Mouse (Mus musculus) forebrain, embryonic 14.5 days (tissue): ENCODE measurements around the gene Cytip. TPM values are rescaled to one million over a fixed set of nuclear protein-coding genes. Genes with fewer than 3 reads are reported as not detected.

Experiments used
- ATAC-seq: fragments of 200-750 bp; cut with Nextera tagmentation; 2 replicates; pipeline ENCODE4 v1.8.0; 2017; ENCODE audit warnings: mild to moderate bottlenecking, moderate library complexity
- DNase-seq: peaks from one replicate; pipeline ENCODE4 v3.0.0-alpha.2; 2015; ENCODE audit warnings: low spot score
- H3K27ac ChIP-seq: fragments of 300-500 bp; sonication (generic); 2 replicates; pipeline ENCODE4 v1.5.1; 2014; ENCODE audit warnings: low read depth, mild to moderate bottlenecking, control low read depth, low read length, moderate library complexity
- H3K27me3 ChIP-seq: fragments of 300-500 bp; sonication (generic); replicated peaks from 2 replicates; pipeline ENCODE4 v1.6.1; 2014; ENCODE audit warnings: low read length, control low read depth, mixed read lengths; ENCODE audit not compliant: control insufficient read depth, insufficient read depth
- H3K36me3 ChIP-seq: fragments of 300-500 bp; sonication (generic); 2 replicates; pipeline ENCODE4 v1.6.1; 2014; ENCODE audit warnings: low read length, control low read depth; ENCODE audit not compliant: control insufficient read depth, insufficient read depth
- H3K4me1 ChIP-seq: fragments of 300-500 bp; sonication (generic); 2 replicates; pipeline ENCODE4 v1.6.1; 2014; ENCODE audit warnings: antibody characterized with exemption, low read length, control low read depth; ENCODE audit not compliant: control insufficient read depth, insufficient read depth
- H3K4me2 ChIP-seq: fragments of 300-500 bp; sonication (generic); 2 replicates; pipeline ENCODE4 v1.6.1; 2014; ENCODE audit warnings: mild to moderate bottlenecking, control low read depth, low read length
- H3K4me3 ChIP-seq: fragments of 300-500 bp; sonication (generic); 2 replicates; pipeline ENCODE4 v1.5.1; 2014; ENCODE audit warnings: low read depth, low read length, control low read depth
- H3K9ac ChIP-seq: fragments of 300-500 bp; sonication (generic); 2 replicates; pipeline ENCODE4 v1.6.1; 2014; ENCODE audit warnings: mild to moderate bottlenecking, low read length, control low read depth, moderate library complexity
- H3K9me3 ChIP-seq: fragments of 300-500 bp; sonication (generic); replicated peaks from 2 replicates; pipeline ENCODE4 v1.6.1; 2016; ENCODE audit warnings: low read length, control low read depth, mixed read lengths; ENCODE audit not compliant: control insufficient read depth
- WGBS: fragments of 180-500 bp; shearing (Covaris S2); extraction: QIAGEN DNeasy Blood & Tissue Kit; methylation state at CpG from one replicate; pipeline ENCODE4 v1.1.7; 2014; 5-methylcytosine and 5-hydroxymethylcytosine counted together
- polyA plus RNA-seq: library from polyadenylated mRNA; unstranded; fragments of >200 nt; fragmentation: Nextera tagmentation; extraction: Ambion mirVana; gene quantifications from 2 replicates; pipeline ENCODE4 v1.2.1, GENCODE M21; 2014

Cytip gene
- 0.23 TPM in 1 of 2 replicates, not detected in the other for polyA plus RNA-seq

DNA sequence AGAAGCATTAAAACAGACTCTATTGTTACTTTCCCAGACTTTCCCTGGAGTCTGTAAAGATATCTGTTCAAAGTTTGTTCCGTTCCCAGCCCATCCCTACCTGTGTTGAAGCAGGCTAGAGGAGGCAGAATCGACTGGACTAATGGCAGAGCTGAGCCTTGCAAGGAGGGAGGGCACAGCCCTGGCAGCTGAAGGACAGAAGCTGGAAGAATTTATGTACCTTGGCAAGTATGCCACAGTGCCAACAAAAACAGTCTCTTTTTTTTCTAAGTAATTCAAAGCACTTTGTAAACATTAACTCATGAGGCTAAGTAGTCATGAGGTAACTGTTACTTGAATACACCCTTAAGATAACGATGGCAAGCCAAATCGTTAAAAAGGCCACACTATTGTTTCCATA lies at the start of gene Cytip:
Cytip (minus strand) TSS at position 187 of the 400 bp plus-strand sequence.
- no peak for DNase-seq
- no peaks in the 10 kb centered on the region for H3K4me1 ChIP-seq
- H3K27me3 ChIP-seq: no peaks in the 10 kb centered on the region
- no peak within 1 kb of the TSS for H3K27ac ChIP-seq
- H3K4me3 ChIP-seq: no peak within 1 kb of the TSS
- 40% methylated on average over 4 of the region's 4 CpGs for WGBS
- no peaks in the 10 kb centered on the region for H3K9me3 ChIP-seq
- ATAC-seq: no peak
- no peak within 1 kb of the TSS for H3K9ac ChIP-seq
- no peak within 1 kb of the TSS for H3K4me2 ChIP-seq
- no peaks in the 10 kb centered on the region for H3K36me3 ChIP-seq

- Histone ChIP-seq H3K9ac (no peak overlapping the region), H3K4me2 (no peak overlapping the region), H3K27me3 (no peaks in the 10 kb centered on the region), H3K27ac (no peak overlapping the region), H3K4me3 (no peak overlapping the region), H3K9me3 (no peaks in the 10 kb centered on the region), H3K4me1 (no peaks in the 10 kb centered on the region), H3K36me3 (no peaks in the 10 kb centered on the region)
- DNase-seq: peak; percentile 6
- no peak for ATAC-seq
- WGBS: 82% methylated on average over 4 of the region's 4 CpGs
Measured at GRCm38 (mm10) chr2:58240639-58241038, 45.3 kb upstream of the Cytip start.

DNA sequence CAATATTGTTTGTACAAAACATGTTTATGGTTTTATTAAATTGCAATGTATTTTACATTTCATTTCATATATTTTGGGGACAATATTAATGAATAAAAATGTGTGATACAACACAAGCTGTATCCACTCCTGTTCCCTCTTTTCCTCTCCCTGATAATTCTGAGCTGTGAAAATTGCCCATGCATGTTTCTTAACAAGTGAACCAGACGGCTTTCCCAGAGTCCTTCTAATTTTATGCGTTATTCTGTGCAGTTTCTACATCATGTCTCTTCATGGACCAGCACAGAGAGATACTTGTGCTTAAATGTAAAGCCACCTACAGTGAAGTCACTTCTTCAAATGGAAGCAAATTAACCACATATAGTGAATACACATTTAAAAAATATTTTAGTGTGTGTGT lies 42.2 kb upstream of the Cytip start:
- 73% methylated on average over 2 of the region's 2 CpGs for WGBS
- ATAC-seq (no peak), DNase-seq (peak; percentile 5)
- Histone ChIP-seq H3K27ac (no peak overlapping the region), H3K27me3 (no peaks in the 10 kb centered on the region), H3K9me3 (no peaks in the 10 kb centered on the region), H3K4me3 (no peak overlapping the region), H3K36me3 (no peaks in the 10 kb centered on the region), H3K9ac (no peak overlapping the region), H3K4me2 (no peak overlapping the region), H3K4me1 (no peaks in the 10 kb centered on the region)

DNA sequence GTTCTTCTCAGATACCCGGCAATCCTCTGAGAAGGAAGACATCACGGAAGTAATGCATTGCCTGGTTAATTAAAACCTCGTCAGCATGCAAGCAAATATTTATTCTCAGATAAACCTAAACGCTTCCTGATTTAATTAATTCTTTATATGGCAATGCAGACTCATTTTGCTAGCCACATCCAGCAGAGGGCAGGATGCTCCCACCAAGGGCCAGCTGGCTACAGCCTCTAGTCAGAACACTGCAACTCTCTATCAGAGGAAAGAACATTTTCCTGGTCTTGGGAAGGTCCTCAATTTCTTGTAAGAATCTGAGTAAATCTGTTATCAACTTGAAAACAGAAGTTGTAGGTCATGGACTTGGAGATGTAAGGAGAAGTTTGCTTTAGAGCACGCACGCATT lies 4.1 kb upstream of the Cytip start:
- Histone ChIP-seq H3K36me3 (no peaks in the 10 kb centered on the region), H3K9me3 (no peaks in the 10 kb centered on the region), H3K4me1 (no peaks in the 10 kb centered on the region), H3K9ac (no peak overlapping the region), H3K27me3 (no peaks in the 10 kb centered on the region), H3K4me2 (no peak overlapping the region), H3K4me3 (no peak overlapping the region), H3K27ac (no peak overlapping the region)
- DNase-seq (peak; percentile 80), ATAC-seq (peak; percentile 79)
- WGBS: 63% methylated on average over 6 of the region's 6 CpGs

GRCm38 (mm10) chr2:58196880-58197279 lies 1.5 kb upstream of the Cytip start:
- Histone ChIP-seq H3K9me3 (no peaks in the 10 kb centered on the region), H3K4me2 (no peak overlapping the region), H3K27ac (no peak overlapping the region), H3K27me3 (no peaks in the 10 kb centered on the region), H3K4me3 (no peak overlapping the region), H3K9ac (no peak overlapping the region), H3K4me1 (no peaks in the 10 kb centered on the region), H3K36me3 (no peaks in the 10 kb centered on the region)
- DNase-seq: no peak
- 90% methylated on average over 1 of the region's 1 CpGs for WGBS
- ATAC-seq: no peak

- ATAC-seq: no peak
- no peak overlapping the region for H3K27ac ChIP-seq
- no peak overlapping the region for H3K9ac ChIP-seq
- DNase-seq: no peak
- no peaks in the 10 kb centered on the region for H3K4me1 ChIP-seq
- no peaks in the 10 kb centered on the region for H3K27me3 ChIP-seq
- WGBS: 87% methylated on average over 10 of the region's 10 CpGs
- no peak overlapping the region for H3K4me3 ChIP-seq
- H3K4me2 ChIP-seq: no peak overlapping the region
- H3K9me3 ChIP-seq: no peaks in the 10 kb centered on the region
- H3K36me3 ChIP-seq: no peaks in the 10 kb centered on the region
Measured at GRCm38 (mm10) chr2:58194422-58195115, 763 bp downstream of the Cytip start.

- Histone ChIP-seq H3K4me1 (no peaks in the 10 kb centered on the region), H3K4me2 (no peak overlapping the region), H3K36me3 (no peaks in the 10 kb centered on the region), H3K4me3 (no peak overlapping the region), H3K27ac (no peak overlapping the region), H3K9ac (no peak overlapping the region), H3K27me3 (no peaks in the 10 kb centered on the region), H3K9me3 (no peaks in the 10 kb centered on the region)
- DNase-seq: no peak
- no peak for ATAC-seq
- 93% methylated on average over 5 of the region's 5 CpGs for WGBS
Measured at GRCm38 (mm10) chr2:58192160-58192559, 3.2 kb downstream of the Cytip start.

GRCm38 (mm10) chr2:58189501-58189900 lies 5.8 kb downstream of the Cytip start:
- ATAC-seq (no peak), DNase-seq (no peak)
- WGBS: 86% methylated on average over 4 of the region's 4 CpGs
- no peaks in the 10 kb centered on the region for H3K27me3 ChIP-seq
- H3K4me2 ChIP-seq: no peak overlapping the region
- no peak overlapping the region for H3K4me3 ChIP-seq
- H3K36me3 ChIP-seq: no peaks in the 10 kb centered on the region
- H3K4me1 ChIP-seq: no peaks in the 10 kb centered on the region
- H3K27ac ChIP-seq: no peak overlapping the region
- H3K9ac ChIP-seq: no peak overlapping the region
- no peaks in the 10 kb centered on the region for H3K9me3 ChIP-seq

DNA sequence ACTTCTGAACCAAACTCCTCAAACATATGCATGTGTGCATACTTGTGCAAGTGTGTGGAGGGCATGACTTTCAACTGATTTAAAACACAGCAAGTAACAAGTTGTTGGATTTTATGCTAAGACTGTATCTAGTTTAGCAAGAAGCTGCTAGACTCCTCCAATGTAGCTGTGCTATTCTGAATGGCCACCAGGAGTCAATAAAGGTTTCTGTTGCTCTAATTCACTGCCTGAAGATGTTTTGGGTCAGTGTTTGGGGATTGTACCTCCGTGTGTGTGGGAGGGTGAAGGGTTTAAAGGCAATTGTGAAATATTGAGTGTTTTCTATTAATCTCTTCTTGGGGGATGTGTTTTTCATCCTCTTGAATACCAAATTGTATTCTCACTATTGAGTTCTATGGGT lies 6.4 kb downstream of the Cytip start:
- H3K4me2 ChIP-seq: no peak overlapping the region
- 42% methylated on average over 1 of the region's 1 CpGs for WGBS
- H3K9me3 ChIP-seq: no peaks in the 10 kb centered on the region
- no peak overlapping the region for H3K9ac ChIP-seq
- H3K27ac ChIP-seq: no peak overlapping the region
- H3K27me3 ChIP-seq: no peaks in the 10 kb centered on the region
- H3K4me3 ChIP-seq: no peak overlapping the region
- no peak for DNase-seq
- ATAC-seq: no peak
- no peaks in the 10 kb centered on the region for H3K36me3 ChIP-seq
- no peaks in the 10 kb centered on the region for H3K4me1 ChIP-seq
